Mouse (Mus musculus): ENCODE data around the gene Szrd1. TPM values are rescaled to one million over a fixed set of nuclear protein-coding genes. Genes with fewer than 3 reads are reported as not detected.

Szrd1 gene
- polyA plus RNA-seq, 1 experiment: 136 TPM

DNA sequence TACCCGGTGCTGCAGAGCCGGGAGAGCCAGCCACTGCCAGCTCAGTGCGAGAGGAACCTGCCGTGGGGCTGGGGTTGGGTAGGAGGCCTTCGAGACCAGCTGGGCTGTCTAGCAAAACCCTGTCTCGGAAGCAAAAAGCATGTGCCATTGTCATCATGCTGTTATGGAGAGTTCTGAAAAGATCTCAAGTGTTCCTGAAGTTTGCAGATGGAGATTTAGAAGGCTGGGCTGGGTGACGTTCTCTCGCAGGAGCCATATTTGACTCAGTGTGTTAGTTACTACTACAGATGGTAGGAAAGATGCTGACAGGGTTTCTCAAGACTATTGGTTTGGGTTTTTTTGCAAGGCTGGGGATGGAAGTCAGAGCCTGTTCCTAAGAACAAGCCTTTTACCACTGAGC, 32.5 kb upstream of the Szrd1 start:
- H3K4me1 ChIP-seq: peaks cover 15% of the 10 kb centered on the region
- no peak overlapping the region for H3K4me3 ChIP-seq (replicated peaks)
- H3K9me3 ChIP-seq: no peaks in the 10 kb centered on the region
- peaks cover 85% of the 10 kb centered on the region for H3K36me3 ChIP-seq (replicated peaks; ENCODE audit: low read length)
- no peak for TF ChIP-seq GATA1 (IDR thresholded peaks at IDR 0.05; ENCODE audit: borderline replicate concordance, low read length)
- no peaks in the 10 kb centered on the region for H3K27me3 ChIP-seq (replicated peaks)

DNA sequence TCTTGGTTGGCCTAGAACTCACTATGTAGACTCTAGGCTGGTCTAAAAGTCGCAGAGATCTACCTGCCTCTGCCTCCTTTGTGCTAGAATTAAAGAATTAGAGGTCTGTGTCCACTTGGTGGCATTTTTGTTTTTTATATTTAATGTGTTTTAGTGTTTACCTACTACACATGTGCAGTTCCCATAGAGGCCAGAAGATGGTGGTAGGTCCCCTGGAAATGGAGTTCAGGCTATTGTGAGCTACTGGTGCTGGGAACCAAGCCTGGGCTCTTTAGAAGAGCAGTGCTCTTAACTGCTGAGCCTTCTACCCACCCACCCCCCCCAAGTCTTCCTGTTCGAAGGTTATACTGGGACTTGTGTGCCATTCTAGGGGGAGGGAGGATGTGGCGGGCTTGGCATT, 27.6 kb upstream of the Szrd1 start:
- H3K9me3 ChIP-seq: no peaks in the 10 kb centered on the region
- no peaks in the 10 kb centered on the region for H3K27me3 ChIP-seq (replicated peaks)
- H3K4me3 ChIP-seq (replicated peaks): no peak overlapping the region
- peaks cover 64% of the 10 kb centered on the region for H3K36me3 ChIP-seq (replicated peaks; ENCODE audit: low read length)
- TF ChIP-seq FLI1 (IDR thresholded peaks at IDR 0.05; ENCODE audit: low read length) (no peak), GATA1 (IDR thresholded peaks at IDR 0.05; ENCODE audit: borderline replicate concordance, low read length) (no peak)
- peaks cover 13% of the 10 kb centered on the region for H3K4me1 ChIP-seq

DNA sequence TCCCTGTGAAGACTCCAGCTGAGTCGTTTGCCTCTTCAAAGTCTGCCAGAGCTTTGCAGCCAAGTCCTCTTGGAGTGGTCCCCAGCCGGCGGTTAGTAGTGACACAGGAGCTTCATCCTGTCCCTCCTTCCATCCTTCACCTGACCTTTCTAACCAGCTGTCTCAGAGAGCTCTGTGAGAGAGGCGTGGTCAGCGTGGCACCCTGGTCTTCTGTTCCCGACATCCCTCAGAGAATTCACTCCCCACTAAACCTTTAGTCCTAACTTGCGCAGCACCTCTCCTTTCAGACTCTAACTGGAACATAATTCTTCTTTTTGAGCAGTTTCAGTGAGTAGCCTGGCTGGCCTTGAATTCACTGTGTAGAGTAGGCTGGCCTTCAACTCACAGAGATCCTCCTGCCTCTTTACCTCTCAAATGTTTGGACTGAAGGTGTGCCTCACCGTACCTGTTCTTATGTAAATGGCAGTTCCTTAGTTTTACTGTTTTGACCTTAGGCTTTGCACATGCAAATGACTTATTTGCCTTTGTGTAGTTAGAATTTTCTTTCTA, 26.2 kb upstream of the Szrd1 start:
- peaks cover 27% of the 10 kb centered on the region for H3K4me1 ChIP-seq
- no peak overlapping the region for H3K4me3 ChIP-seq (replicated peaks)
- peaks cover 55% of the 10 kb centered on the region for H3K36me3 ChIP-seq (replicated peaks; ENCODE audit: low read length)
- no peaks in the 10 kb centered on the region for H3K27me3 ChIP-seq (replicated peaks)
- H3K9me3 ChIP-seq: no peaks in the 10 kb centered on the region
- TF ChIP-seq FLI1 (IDR thresholded peaks at IDR 0.05; ENCODE audit: low read length) (no peak), GATA1 (IDR thresholded peaks at IDR 0.05; ENCODE audit: borderline replicate concordance, low read length) (no peak)

GRCm38 (mm10) chr4:141163729-141164128, 24.2 kb upstream of the Szrd1 start:
- H3K4me3 ChIP-seq (replicated peaks): no peak overlapping the region
- H3K4me1 ChIP-seq: peaks cover 41% of the 10 kb centered on the region
- TF ChIP-seq FLI1 (IDR thresholded peaks at IDR 0.05; ENCODE audit: low read length) (no peak), GATA1 (IDR thresholded peaks at IDR 0.05; ENCODE audit: borderline replicate concordance, low read length) (no peak)
- no peaks in the 10 kb centered on the region for H3K27me3 ChIP-seq (replicated peaks)
- peaks cover 36% of the 10 kb centered on the region for H3K36me3 ChIP-seq (replicated peaks; ENCODE audit: low read length)
- no peaks in the 10 kb centered on the region for H3K9me3 ChIP-seq

DNA sequence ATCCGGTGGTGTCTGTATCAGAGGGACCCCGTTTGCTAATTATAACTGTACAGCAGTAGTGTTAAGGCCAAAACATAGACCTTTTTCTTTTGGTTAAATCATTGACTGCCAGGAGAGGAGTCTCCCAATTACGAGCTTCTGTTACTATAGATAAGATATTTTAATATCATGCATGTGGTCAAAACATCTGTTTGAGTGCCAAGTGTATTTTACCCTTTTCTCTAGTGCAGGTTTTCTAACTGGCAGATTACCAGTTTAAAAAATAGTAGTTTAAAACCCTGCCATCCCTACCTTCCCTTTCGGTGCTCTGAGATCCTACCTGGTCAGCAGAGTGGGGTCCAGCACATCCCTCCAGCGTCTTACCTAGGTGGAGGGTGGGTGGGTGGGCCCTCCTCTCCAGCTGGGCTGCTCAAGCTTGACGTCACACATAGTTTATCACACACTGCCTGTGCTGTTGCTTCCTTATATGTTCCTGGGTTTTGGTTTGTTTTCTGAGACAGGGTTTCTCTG, 22.2 kb upstream of the Szrd1 start:
- Histone ChIP-seq H3K4me1 (peaks cover 60% of the 10 kb centered on the region), H3K36me3 (replicated peaks; ENCODE audit: low read length) (peaks cover 27% of the 10 kb centered on the region), H3K27me3 (replicated peaks) (no peaks in the 10 kb centered on the region), H3K9me3 (no peaks in the 10 kb centered on the region), H3K4me3 (replicated peaks) (no peak overlapping the region)
- TF ChIP-seq FLI1 (IDR thresholded peaks at IDR 0.05; ENCODE audit: low read length): no peak

DNA sequence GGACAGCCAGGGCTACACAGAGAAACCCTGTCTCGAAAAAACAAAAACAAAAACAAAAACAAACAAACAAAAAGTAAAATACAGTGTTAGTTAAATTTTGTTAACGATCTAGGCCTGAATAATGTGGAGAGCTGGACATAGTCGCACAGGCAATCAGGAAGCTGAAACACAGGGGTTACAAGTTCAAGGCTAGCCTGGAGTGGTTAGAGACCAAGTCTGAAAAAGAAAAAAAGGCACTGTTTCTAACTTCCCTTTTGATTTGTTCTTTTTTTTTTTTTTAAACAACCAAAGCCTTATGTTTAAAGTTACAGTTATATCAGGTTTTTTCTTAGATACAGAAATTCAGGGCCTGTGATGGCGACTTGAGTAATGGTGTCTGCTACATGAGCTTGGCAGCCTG, 20.6 kb upstream of the Szrd1 start:
- Histone ChIP-seq H3K36me3 (replicated peaks; ENCODE audit: low read length) (peaks cover 16% of the 10 kb centered on the region), H3K4me1 (peaks cover 64% of the 10 kb centered on the region), H3K4me3 (replicated peaks) (no peak overlapping the region), H3K9me3 (no peaks in the 10 kb centered on the region), H3K27me3 (replicated peaks) (no peaks in the 10 kb centered on the region)
- TF ChIP-seq GATA1 (IDR thresholded peaks at IDR 0.05; ENCODE audit: borderline replicate concordance, low read length): no peak
- TF ChIP-seq FLI1 (IDR thresholded peaks at IDR 0.05; ENCODE audit: low read length): no peak

DNA sequence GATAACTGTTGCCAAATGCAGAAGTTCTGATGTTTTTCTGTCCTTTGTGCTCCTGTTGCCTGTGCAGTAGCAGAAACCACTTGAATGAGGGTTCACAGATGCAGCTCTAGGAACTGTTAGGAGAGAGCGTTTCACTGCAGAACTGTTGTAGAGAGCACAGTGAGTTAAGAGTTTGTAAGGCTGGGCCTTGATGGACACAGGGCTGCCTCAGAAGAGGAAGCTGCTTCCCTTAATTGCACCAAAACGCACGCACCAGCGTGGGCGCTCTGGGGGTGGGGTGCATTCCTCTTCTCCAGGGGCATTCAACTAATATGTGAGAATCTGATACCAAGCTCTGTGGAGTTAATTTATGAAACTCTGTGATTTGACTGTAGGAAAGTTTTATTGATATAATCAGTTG, 20.1 kb upstream of the Szrd1 start:
- Histone ChIP-seq H3K9me3 (no peaks in the 10 kb centered on the region), H3K27me3 (replicated peaks) (no peaks in the 10 kb centered on the region), H3K36me3 (replicated peaks; ENCODE audit: low read length) (peaks cover 15% of the 10 kb centered on the region), H3K4me3 (replicated peaks) (no peak overlapping the region), H3K4me1 (peaks cover 69% of the 10 kb centered on the region)
- TF ChIP-seq FLI1 (IDR thresholded peaks at IDR 0.05; ENCODE audit: low read length): no peak

GRCm38 (mm10) chr4:141159093-141159492, 19.5 kb upstream of the Szrd1 start:
- H3K27me3 ChIP-seq (replicated peaks): no peaks in the 10 kb centered on the region
- H3K4me1 ChIP-seq: peaks cover 74% of the 10 kb centered on the region
- no peak overlapping the region for H3K4me3 ChIP-seq (replicated peaks)
- no peaks in the 10 kb centered on the region for H3K9me3 ChIP-seq
- TF ChIP-seq FLI1 (IDR thresholded peaks at IDR 0.05; ENCODE audit: low read length) (no peak), GATA1 (IDR thresholded peaks at IDR 0.05; ENCODE audit: borderline replicate concordance, low read length) (no peak)
- H3K36me3 ChIP-seq (replicated peaks; ENCODE audit: low read length): peaks cover 15% of the 10 kb centered on the region

DNA sequence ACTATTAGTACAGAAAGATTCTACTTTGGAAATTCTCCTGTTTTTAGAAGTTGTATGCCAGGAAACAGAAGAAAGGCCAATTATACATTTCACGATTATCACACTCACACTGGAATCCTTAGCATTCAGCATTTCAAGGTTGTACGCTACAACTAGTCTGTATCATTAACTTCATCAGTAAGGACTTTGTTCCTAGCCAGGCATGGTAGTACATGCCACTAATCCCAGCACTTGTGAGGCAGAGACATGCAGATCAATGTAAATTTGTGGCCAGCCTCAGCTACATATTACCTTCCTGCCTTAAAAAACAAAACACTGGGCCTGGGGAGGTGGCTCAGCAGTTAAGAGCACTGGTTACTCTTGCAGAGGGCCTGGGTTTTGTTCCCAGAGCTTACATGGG, 19.0 kb upstream of the Szrd1 start:
- H3K4me1 ChIP-seq: peaks cover 75% of the 10 kb centered on the region
- no peak overlapping the region for H3K4me3 ChIP-seq (replicated peaks)
- no peaks in the 10 kb centered on the region for H3K27me3 ChIP-seq (replicated peaks)
- H3K9me3 ChIP-seq: no peaks in the 10 kb centered on the region
- no peak for TF ChIP-seq FLI1 (IDR thresholded peaks at IDR 0.05; ENCODE audit: low read length)
- TF ChIP-seq GATA1 (IDR thresholded peaks at IDR 0.05; ENCODE audit: borderline replicate concordance, low read length): no peak
- peaks cover 12% of the 10 kb centered on the region for H3K36me3 ChIP-seq (replicated peaks; ENCODE audit: low read length)

GRCm38 (mm10) chr4:141157485-141157884, 17.9 kb upstream of the Szrd1 start:
- TF ChIP-seq FLI1 (IDR thresholded peaks at IDR 0.05; ENCODE audit: low read length) (no peak), GATA1 (IDR thresholded peaks at IDR 0.05; ENCODE audit: borderline replicate concordance, low read length) (no peak)
- Histone ChIP-seq H3K27me3 (replicated peaks) (no peaks in the 10 kb centered on the region), H3K36me3 (replicated peaks; ENCODE audit: low read length) (peaks cover 13% of the 10 kb centered on the region), H3K4me1 (peaks cover 75% of the 10 kb centered on the region), H3K4me3 (replicated peaks) (peak overlapping the region; percentile 19), H3K9me3 (no peaks in the 10 kb centered on the region)

- no peaks in the 10 kb centered on the region for H3K9me3 ChIP-seq
- peak overlapping the region; percentile 94 for H3K4me3 ChIP-seq (replicated peaks)
- peaks cover 51% of the 10 kb centered on the region for H3K4me1 ChIP-seq
Measured at GRCm38 (mm10) chr4:141149116-141149515, 9.5 kb upstream of the Szrd1 start.

More at GRCm38 (mm10) chr4:141149116-141149515, 9.5 kb upstream of the Szrd1 start:
- Histone ChIP-seq H3K27me3 (replicated peaks) (no peaks in the 10 kb centered on the region), H3K36me3 (replicated peaks; ENCODE audit: low read length) (peaks cover 4% of the 10 kb centered on the region)
- no peak for TF ChIP-seq GATA1 (IDR thresholded peaks at IDR 0.05; ENCODE audit: borderline replicate concordance, low read length)
- TF ChIP-seq FLI1 (IDR thresholded peaks at IDR 0.05; ENCODE audit: low read length): no peak
